Mouse (Mus musculus) E14TG2a.4 (cell line): ENCODE data around the gene Ergic3.

ENCODE experiments used
- CTCF ChIP-seq: conservative IDR thresholded peaks from 2 replicates; pipeline ENCODE4 v1.5.1; 2014; ENCODE audit warnings: low read length
- NANOG ChIP-seq: IDR thresholded peaks from 2 replicates; pipeline ENCODE4 v1.6.1; 2014; ENCODE audit warnings: borderline replicate concordance, low read length, mixed read lengths
- POU5F1 ChIP-seq: IDR thresholded peaks from 2 replicates; pipeline ENCODE4 v1.6.1; 2014; ENCODE audit warnings: low read length, borderline replicate concordance

GRCm38 (mm10) chr2:155991863-155992321, 16.0 kb upstream of the Ergic3 start:
- TF ChIP-seq CTCF: no peak
- TF ChIP-seq POU5F1: no peak
- no peak for TF ChIP-seq NANOG
